In genomic region chr1:83900135-83900534, GRCm38 (mm10) we compare ENCODE assay signal across 19 mouse cellular contexts.
DNase-seq lines count a peak whose midpoint lies in the region.
"Had no signal": no experiment of that assay in that cellular context is flagged by ENCODE, and none has a peak within 500 bp of the region (broad histone marks: within the 10 kb centered on the region; RNA-seq: fewer than 3 reads in every experiment).

No protein-coding gene starts in this region.

- DNase-seq in lung, adult 18-20 months, result peak; percentile 4 to 39
- no peak for DNase-seq in lung, postnatal 14 days
- peak; percentile 64 for DNase-seq in 3T3-L1 (ENCODE audit: low read depth, low spot score)
- peak; percentile 5 for DNase-seq in R1 (ENCODE audit: low read depth, low spot score)
- peak; percentile 18 for DNase-seq in skeletal muscle tissue, adult 2 months (ENCODE audit: low read depth, low spot score)
- DNase-seq in spleen, postnatal 4 days (ENCODE audit: low spot score in 2 of 2), result no peak
- no peak for DNase-seq in adrenal gland, postnatal 36 days
- DNase-seq: adrenal gland, adult 2 months; cerebellum, adult 2 months; cerebellum, postnatal 14 days; gastrocnemius, postnatal 10 days; heart, postnatal 10 days; kidney, adult 18-20 months; kidney, postnatal 36 days; liver, postnatal 0 days; midbrain, embryonic 14.5 days; right cerebral cortex, postnatal 14 days; thymus, adult 18-20 months; thymus, postnatal 36 days had no signal

Comparison
In these comparisons a context has a peak if more than half of its experiments do, and no peak if none do; other contexts are left out.
1. DNase-seq: peak in lung, adult 18-20 months (2 of 2), 3T3-L1 (single experiment), R1 (single experiment) and skeletal muscle tissue, adult 2 months (single experiment); none in lung, postnatal 14 days (single experiment), spleen, postnatal 4 days (0 of 2) and adrenal gland, postnatal 36 days (0 of 2).